Mouse (Mus musculus): ENCODE measurements around the gene Lrch1. TPM values are rescaled to one million over a fixed set of nuclear protein-coding genes. Genes with fewer than 3 reads are reported as not detected.

Gene Lrch1
- total and polyA plus RNA-seq, 3 experiments, result 2.8 to 6.1 TPM; not detected in 1

DNA sequence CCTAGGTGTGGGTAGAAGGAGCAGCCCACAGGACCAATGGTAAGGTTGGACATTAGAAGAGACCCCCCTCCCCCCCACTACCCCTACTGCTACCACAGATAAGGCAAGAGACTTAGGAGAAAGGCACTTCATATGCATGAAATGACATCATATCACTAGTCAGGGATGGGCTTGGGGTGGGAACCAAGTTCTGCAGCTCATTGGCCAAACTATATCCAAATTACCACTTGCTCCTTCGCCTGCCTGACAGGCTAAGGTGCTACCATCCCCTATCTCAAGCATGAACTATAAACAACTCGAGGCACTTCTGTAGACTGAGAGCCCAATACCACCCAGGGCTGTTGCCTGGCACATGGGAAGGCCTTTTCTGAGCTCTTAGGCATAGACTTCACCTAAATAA, 58.4 kb downstream of the Lrch1 start:
- no peaks in the 10 kb centered on the region for H3K4me1 ChIP-seq (ENCODE audit: control insufficient read depth in 1 of 2, insufficient read depth in 2 of 2, low read length in 2 of 2)
- H3K36me3 ChIP-seq (ENCODE audit: control insufficient read depth in 1 of 2, insufficient read depth in 2 of 2, low read length in 2 of 2), result no peaks in the 10 kb centered on the region
- TF ChIP-seq GABPA (IDR thresholded peaks at IDR 0.05; ENCODE audit: low read depth, low read length), result no peak
- no peak for TF ChIP-seq MYB (IDR thresholded peaks at IDR 0.05; ENCODE audit: low read depth, low read length)
- TF ChIP-seq JUND (IDR thresholded peaks at IDR 0.05; ENCODE audit: low read depth, low read length), result no peak
- TF ChIP-seq ETS1 (IDR thresholded peaks at IDR 0.05; ENCODE audit: low read depth, low read length), result no peak
- TF ChIP-seq MAZ (IDR thresholded peaks at IDR 0.05; ENCODE audit: low read depth, low read length), result no peak
- TF ChIP-seq EP300 (IDR thresholded peaks at IDR 0.05; ENCODE audit: low read depth in 1 of 2, low read length in 2 of 2), result no peak
- TF ChIP-seq HCFC1 (IDR thresholded peaks at IDR 0.05; ENCODE audit: low read depth, low read length), result no peak
- no peak for TF ChIP-seq USF2 (IDR thresholded peaks at IDR 0.05; ENCODE audit: borderline replicate concordance in 1 of 2, insufficient read depth in 1 of 2, low read depth in 1 of 2, low read length in 2 of 2)
- no peak for TF ChIP-seq NRF1 (IDR thresholded peaks at IDR 0.05; ENCODE audit: insufficient read depth, low read depth, low read length, poor library complexity, severe bottlenecking)
- TF ChIP-seq RAD21 (IDR thresholded peaks at IDR 0.05; ENCODE audit: low read depth, low read length), result no peak
- no peak for TF ChIP-seq MAX (IDR thresholded peaks at IDR 0.05; ENCODE audit: low read length)
- TF ChIP-seq ZKSCAN1 (IDR thresholded peaks at IDR 0.05; ENCODE audit: low read depth, low read length), result no peak
- H3K79me2 ChIP-seq (ENCODE audit: control insufficient read depth, insufficient read depth, low read length, poor library complexity), result peaks cover 6% of the 10 kb centered on the region; the same call in 1 of the 2 replicates
- no peaks in the 10 kb centered on the region for H3K9me3 ChIP-seq (replicated peaks; ENCODE audit: insufficient read depth, low read length)
- DNase-seq (ENCODE audit: low read depth, low spot score), result no peak
- H3K9ac ChIP-seq (ENCODE audit: control insufficient read depth, low read depth, low read length, poor library complexity, severe bottlenecking), result no peak overlapping the region
- H3K4me3 ChIP-seq (ENCODE audit: control insufficient read depth in 1 of 2, insufficient read depth in 1 of 2, low read depth in 2 of 2, low read length in 2 of 2), result no peak overlapping the region
- no peaks in the 10 kb centered on the region for H3K27me3 ChIP-seq (ENCODE audit: control insufficient read depth in 1 of 2, insufficient read depth in 2 of 2, low read length in 2 of 2)
- H3K27ac ChIP-seq (ENCODE audit: control insufficient read depth, low read depth, low read length), result no peak overlapping the region

DNA sequence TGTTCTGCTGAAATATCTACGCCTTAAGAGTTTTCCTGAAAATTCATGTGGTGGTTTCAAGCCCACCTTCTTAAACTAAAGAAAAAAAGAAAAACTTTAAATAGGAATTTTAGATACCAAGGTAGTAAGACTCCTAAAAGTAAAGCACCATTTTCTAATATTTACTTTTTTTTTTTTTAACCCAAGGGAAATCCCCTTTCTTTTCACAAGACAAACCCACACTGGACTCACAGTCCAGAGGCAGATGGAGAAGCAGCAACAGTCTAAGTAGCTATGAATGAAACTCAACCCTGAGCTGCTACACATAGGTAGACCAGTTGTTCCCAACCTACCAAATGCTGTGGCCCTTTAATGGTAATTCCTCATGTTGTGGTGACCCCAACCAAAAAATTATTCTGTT, 59.6 kb downstream of the Lrch1 start:
- Histone ChIP-seq H3K79me2 (ENCODE audit: control insufficient read depth, insufficient read depth, low read length, poor library complexity) (peaks cover 6% of the 10 kb centered on the region; the same call in 1 of the 2 replicates), H3K9me3 (replicated peaks; ENCODE audit: insufficient read depth, low read length) (no peaks in the 10 kb centered on the region), H3K36me3 (ENCODE audit: control insufficient read depth in 1 of 2, insufficient read depth in 2 of 2, low read length in 2 of 2) (no peaks in the 10 kb centered on the region), H3K4me1 (ENCODE audit: control insufficient read depth in 1 of 2, insufficient read depth in 2 of 2, low read length in 2 of 2) (no peaks in the 10 kb centered on the region), H3K27ac (ENCODE audit: control insufficient read depth, low read depth, low read length) (no peak overlapping the region), H3K9ac (ENCODE audit: control insufficient read depth, low read depth, low read length, poor library complexity, severe bottlenecking) (no peak overlapping the region), H3K27me3 (ENCODE audit: control insufficient read depth in 1 of 2, insufficient read depth in 2 of 2, low read length in 2 of 2) (no peaks in the 10 kb centered on the region), H3K4me3 (ENCODE audit: control insufficient read depth in 1 of 2, insufficient read depth in 1 of 2, low read depth in 2 of 2, low read length in 2 of 2) (no peak overlapping the region)
- DNase-seq (ENCODE audit: low read depth, low spot score), result no peak
- TF ChIP-seq MEF2A (IDR thresholded peaks at IDR 0.05; ENCODE audit: extremely low read depth, insufficient replicate concordance, low read depth, low read length, poor library complexity, severe bottlenecking), result no peak
- TF ChIP-seq MYC (IDR thresholded peaks at IDR 0.05; ENCODE audit: low read depth, low read length), result no peak
- TF ChIP-seq ZC3H11A (IDR thresholded peaks at IDR 0.05; ENCODE audit: low read depth, low read length), result no peak
- TF ChIP-seq GATA1 (IDR thresholded peaks at IDR 0.05; ENCODE audit: low read depth, low read length), result no peak
- no peak for TF ChIP-seq ZMIZ1 (IDR thresholded peaks at IDR 0.05; ENCODE audit: low read depth, low read length)
- no peak for TF ChIP-seq USF1 (IDR thresholded peaks at IDR 0.05; ENCODE audit: low read depth, low read length)
- TF ChIP-seq NRF1 (IDR thresholded peaks at IDR 0.05; ENCODE audit: insufficient read depth, low read depth, low read length, poor library complexity, severe bottlenecking), result no peak
- no peak for TF ChIP-seq CHD1 (IDR thresholded peaks at IDR 0.05; ENCODE audit: low read depth, low read length)
- no peak for TF ChIP-seq TAL1 (IDR thresholded peaks at IDR 0.05; ENCODE audit: low read length)
- TF ChIP-seq MAZ (IDR thresholded peaks at IDR 0.05; ENCODE audit: low read depth, low read length), result no peak
- no peak for TF ChIP-seq CHD2 (IDR thresholded peaks at IDR 0.05; ENCODE audit: low read length)
- no peak for TF ChIP-seq GABPA (IDR thresholded peaks at IDR 0.05; ENCODE audit: low read depth, low read length)
- TF ChIP-seq SMC3 (IDR thresholded peaks at IDR 0.05; ENCODE audit: low read depth, low read length), result no peak
- no peak for TF ChIP-seq ETS1 (IDR thresholded peaks at IDR 0.05; ENCODE audit: low read depth, low read length)
- TF ChIP-seq BHLHE40 (IDR thresholded peaks at IDR 0.05; ENCODE audit: borderline replicate concordance, low read depth, low read length), result no peak
